Mouse (Mus musculus): ENCODE results near the gene Hist1h2bk.
"Not testable (repeated sequence)": the region's sequence is repeated elsewhere in the genome, so short reads cannot be mapped to it uniquely, and the experiment has no call there.

Gene Hist1h2bk

DNA sequence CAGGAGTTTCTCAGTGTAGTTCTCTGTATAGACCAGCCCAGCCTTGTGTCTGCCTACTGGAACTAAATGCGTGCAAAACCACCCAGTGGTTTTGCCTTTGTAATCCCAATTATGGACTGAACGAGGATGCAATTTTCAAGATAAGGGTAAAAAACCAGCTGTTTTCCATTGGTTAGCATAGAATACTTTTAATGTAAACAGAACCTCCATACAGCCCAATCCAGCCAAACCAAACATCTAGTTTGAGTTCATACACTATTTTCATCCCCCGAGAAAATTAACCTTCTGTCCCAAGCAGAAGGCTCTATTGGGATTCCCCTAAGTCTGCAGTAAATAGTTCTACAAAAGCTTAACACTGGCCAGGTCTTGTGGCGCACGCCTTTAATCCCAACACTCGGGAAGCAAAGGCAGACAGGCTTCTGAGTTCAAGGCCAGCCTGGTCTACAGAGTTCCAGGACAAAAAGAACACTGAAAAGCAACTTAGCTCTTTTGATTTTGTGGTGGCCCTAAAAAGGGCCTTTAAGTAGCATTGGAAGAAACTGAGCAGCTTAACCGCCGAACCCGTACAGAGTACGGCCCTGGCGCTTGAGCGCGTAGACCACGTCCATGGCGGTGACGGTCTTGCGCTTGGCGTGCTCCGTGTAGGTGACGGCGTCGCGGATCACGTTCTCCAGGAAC is 4.9 kb downstream of the Hist1h2bk start:
- no peak for DNase-seq (ENCODE audit: low spot score in 2 of 2)

DNA sequence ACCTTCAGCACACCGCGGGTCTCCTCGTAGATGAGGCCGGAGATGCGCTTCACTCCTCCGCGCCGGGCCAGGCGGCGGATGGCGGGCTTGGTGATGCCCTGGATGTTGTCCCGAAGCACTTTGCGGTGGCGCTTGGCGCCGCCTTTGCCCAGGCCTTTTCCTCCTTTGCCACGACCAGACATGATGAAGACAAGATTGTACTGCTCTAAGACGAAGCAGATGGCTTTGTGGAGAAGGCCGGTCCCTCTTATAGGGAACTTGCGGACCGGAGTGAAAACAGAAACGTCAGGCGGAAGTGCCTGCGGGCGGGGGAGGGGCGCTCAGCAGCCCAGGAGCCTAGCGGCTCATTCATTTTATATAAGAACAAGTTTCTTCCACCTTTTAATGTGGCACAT is 5.5 kb downstream of the Hist1h2bk start, which contains the start of gene Hist1h4i:
Hist1h4i (minus strand) TSS at position 221 of the 395 bp plus-strand sequence.
- DNase-seq (ENCODE audit: low spot score in 2 of 2): peak; percentile 99

GRCm38 (mm10) chr13:22041651-22042567 is 6.2 kb downstream of the Hist1h2bk start:
- no peak for DNase-seq (ENCODE audit: low spot score in 2 of 2)

GRCm38 (mm10) chr13:22042568-22043502 is 7.2 kb downstream of the Hist1h2bk start, which contains the start of the genes Hist1h2ag and Hist1h2bj:
Gene Hist1h2ag (minus strand): TSS chr13:22042944.
Gene Hist1h2bj (plus strand): TSS chr13:22043214.
- DNase-seq (ENCODE audit: low spot score in 2 of 2): peak; percentile 88 to 97

DNA sequence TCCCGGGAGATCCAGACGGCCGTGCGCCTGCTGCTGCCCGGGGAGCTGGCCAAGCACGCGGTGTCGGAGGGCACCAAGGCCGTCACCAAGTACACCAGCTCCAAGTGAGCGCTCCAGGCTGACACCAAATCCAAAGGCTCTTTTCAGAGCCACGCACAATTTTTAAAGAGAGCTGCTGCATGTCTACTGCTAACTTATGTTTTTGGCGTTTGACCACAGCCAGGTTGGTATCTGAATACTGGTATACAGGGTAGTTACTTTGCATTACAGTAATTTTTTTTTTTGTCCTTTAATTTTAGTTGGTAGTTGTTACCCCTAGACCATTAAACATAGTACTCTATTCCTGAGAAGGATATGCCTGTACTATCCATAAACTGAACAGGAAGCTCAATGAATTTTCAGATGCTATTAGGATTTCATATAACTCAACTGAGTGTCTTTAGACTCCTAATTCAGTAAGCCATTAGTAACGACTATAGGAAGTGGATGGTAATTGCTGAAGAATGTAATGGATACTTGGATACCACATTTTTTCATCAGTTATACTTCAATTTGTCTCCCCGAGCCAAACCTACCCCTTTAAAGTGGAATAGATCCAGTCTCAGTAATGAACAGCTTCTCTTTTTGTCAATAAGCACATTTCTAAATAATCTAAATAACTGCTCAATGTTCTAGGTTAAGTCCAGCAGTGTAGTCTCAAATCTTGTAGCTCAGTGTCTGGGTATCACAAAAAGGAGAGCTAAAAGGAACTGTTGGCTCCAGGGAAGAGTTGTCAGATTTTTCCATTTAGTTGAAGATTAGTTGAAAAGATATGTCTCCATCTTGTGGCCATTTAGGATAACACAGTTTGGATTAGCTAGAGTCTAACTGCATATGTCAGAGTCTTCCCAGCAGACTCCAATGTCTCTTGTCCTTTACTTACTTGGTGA is 8.1 kb downstream of the Hist1h2bk start:
- DNase-seq (ENCODE audit: low spot score in 2 of 2): no peak

DNA sequence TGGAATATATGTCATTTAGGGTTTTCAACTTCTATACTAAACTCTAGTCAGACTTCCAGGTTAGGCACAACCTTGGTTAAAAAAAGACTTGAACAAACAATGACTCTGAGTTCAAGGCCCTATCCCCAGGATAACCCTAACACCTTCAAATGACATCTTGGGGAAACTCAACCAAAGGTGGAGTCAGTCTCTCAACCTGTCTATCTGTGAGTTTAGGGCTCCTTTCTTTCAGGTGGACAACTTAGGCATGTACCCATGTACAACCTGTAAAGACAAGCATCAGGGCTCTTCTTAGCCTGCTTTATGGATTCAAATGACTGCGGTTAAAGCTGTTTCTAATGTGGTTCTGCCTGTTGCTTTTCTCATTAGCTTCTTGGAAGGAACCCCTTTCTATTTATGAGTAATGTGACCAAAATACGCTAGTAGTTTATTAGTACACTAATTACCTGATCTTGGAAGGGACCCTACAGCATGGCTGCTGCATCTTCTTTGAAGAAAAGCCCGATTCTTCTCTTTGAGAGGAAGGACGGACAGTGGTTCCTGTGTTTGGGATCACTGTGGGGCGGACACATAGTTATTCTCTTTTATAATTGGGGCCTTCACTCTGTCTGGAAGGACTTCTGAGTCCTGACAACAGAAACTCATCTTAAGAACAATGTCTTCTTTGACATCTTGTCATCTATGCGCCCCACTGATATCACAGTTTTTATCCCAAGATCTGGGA is 8.9 kb downstream of the Hist1h2bk start:
- no peak for DNase-seq (ENCODE audit: low spot score in 2 of 2)

- no peak for DNase-seq (ENCODE audit: low spot score in 2 of 2)
These were observed 9.6 kb downstream of the Hist1h2bk start for GRCm38 (mm10) chr13:22045311-22045710.

GRCm38 (mm10) chr13:22049041-22049440 is 13.4 kb downstream of the Hist1h2bk start:
- no peak for DNase-seq (ENCODE audit: low spot score in 2 of 2)

DNA sequence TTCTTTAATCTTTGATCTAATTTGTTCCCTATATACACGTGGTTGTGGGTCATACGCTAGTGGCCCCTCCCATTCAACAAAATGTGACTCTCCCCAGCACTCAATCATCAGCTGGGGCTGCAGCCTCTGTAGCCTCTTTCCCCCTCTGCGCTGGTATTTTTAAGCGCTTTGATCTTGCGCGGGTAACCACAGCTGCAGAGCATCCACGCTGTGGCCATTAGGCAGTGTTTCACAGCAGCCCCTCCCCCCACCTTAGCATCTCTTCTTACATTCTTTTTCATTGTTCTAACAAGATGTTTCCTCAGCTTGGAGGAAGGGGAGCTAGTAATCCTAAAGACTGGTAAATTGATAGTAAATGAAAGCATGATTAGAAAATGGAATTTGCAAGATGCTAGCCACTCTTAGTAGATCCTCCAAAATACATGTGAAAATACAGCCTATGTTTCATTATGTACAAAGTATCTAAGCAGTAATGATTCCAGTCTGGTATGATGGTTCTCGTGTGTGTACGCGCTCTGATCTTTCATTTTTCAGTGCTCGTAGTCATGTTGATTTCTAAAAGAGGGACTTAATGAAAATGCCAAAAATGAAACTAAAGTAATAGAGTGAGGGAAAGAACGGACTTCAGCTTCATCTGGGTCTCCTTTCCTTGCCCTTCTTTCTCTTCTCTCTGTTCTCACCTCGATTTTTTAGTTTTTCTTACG is 14.2 kb downstream of the Hist1h2bk start:
- no peak for DNase-seq (ENCODE audit: low spot score in 2 of 2)

- DNase-seq (ENCODE audit: low spot score in 2 of 2): peak; percentile 93 to 95
These were observed 15.2 kb downstream of the Hist1h2bk start for GRCm38 (mm10) chr13:22050591-22051522.

DNA sequence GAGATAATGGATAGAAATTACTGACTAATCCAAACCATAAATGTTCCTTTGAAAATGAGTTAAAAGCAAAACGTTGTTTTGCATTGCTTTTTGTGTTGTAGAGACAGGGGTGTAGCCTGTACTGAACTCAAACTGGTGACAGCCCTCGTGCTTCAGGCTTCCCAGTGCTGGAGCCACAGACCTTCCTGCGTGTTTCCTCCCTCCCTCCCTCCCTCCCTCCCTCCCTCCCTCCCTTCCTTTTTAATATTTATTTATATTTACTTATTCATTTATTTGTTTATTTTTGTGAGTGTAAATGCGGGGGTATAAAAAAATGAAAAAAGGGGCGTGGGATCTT is 15.8 kb downstream of the Hist1h2bk start:
- no peak for DNase-seq (ENCODE audit: low spot score in 2 of 2)

GRCm38 (mm10) chr13:22053754-22054153 is 18.1 kb downstream of the Hist1h2bk start:
- DNase-seq (ENCODE audit: low spot score in 2 of 2): no peak

- no peak for DNase-seq (ENCODE audit: low spot score in 2 of 2)
These were observed 25.8 kb downstream of the Hist1h2bk start for GRCm38 (mm10) chr13:22061422-22061821.

GRCm38 (mm10) chr13:22063468-22063867 is 27.8 kb downstream of the Hist1h2bk start:
- DNase-seq (ENCODE audit: low spot score in 2 of 2): no peak

GRCm38 (mm10) chr13:22084140-22084539 is 48.5 kb downstream of the Hist1h2bk start, which contains the start of gene Vmn1r188:
Gene Vmn1r188 (plus strand): TSS chr13:22084440.
- not testable (repeated sequence) for DNase-seq (ENCODE audit: low spot score in 2 of 2)
